Mouse (Mus musculus) testis, postnatal 10 days (tissue): ENCODE results near the gene Pthlh.
"Not testable (repeated sequence)": the region's sequence is repeated elsewhere in the genome, so short reads cannot be mapped to it uniquely, and the experiment has no call there.

Experiments used
- DNase-seq: peaks from one replicate; pipeline ENCODE4 v3.0.0; 2021; ENCODE audit warnings: low spot score

Pthlh gene

DNA sequence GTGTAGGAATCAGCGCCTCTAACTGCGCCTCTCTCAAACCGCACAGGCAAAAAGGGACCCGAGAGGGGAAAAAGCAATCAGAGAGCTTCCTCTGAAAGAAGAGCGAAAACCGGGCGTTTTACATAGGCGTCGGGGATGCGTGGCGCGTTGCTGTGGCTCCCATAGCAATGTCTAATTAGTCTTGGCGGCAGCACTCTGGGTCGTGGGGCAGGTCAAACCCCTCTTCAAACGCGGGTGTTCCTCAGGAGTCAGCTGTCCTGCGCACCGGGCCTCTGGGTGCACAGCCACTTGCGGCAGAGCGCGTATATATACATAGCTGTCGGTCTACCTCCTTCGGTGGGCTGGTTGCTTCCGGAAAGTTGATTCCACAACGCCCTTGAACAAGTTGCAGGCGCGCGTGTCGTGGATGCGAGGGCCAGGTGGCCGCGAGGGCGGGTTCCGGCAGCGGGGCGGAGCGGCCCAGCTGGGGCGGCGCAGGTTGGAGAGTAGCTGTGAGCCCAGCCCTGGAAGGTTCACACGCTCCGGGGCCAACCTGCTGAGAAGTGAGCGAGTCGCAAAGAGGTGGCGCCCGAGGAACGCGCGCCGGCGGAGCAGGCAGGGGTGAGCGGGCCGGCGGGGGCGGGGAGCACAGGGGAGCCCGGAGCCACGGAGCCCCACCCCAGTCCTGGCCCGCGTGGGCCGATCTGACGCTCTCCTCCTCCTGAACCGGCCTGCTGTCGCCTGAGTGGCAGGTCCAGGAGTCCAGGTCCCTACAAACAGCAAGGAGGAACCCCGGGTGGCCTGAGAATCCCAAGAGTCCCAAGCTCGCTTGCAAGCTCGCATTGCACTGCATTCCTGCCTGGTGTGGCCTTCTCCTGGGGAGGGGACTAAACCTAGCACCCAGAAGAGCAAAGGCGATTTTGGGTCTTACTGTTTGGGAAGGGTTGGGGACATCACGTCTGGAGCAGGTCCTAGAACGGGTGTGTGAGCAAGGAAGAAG, at the start of gene Pthlh:
Gene Pthlh, minus strand, starts transcription at position 597 of the 979 bp plus-strand sequence.
- peak; percentile 62 for DNase-seq

DNA sequence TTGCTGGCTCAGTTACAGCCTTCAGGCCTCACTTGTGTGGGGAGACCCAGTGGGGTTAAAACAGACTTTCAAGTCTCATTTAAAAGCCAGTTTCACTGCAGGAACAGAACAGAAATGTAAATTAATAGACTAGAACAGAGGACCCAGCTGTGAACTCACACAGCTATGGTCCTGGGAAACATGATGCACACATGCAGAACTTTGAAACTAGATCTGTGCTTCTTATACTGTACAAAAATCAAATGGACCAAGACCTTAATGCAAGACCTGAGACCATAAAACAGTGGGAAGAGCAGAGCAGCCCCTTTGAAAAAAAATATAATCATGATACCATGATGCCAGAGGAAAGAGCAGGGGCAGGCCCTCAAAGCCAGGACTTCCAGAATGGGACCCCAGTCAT, 49.3 kb upstream of the Pthlh start:
- DNase-seq, result no peak

DNA sequence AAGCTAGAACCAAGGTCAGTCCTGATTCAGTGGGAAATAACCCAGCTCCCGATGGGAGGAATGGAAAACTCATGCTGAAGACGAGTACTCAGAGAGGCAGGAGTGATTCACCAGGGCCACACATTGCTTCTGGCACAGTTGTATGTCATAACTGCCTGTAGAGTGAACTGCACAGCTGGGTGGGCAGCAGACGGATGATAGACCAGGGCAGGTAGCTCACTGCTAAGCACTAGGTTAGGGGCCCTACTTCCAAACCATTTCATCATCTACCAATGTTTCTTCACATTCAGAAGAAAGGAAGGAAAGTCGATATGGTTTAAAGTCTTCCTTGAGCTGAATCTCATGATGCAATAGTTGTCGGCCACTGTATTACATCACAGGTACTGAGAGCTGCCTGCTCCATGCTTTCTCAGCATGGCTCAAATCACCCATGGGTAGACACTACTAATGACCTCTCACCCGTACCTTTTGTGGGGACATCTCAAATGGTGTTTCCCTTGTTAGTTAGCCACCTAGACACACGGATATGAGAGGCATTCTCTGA, 46.5 kb upstream of the Pthlh start:
- no peak for DNase-seq

DNA sequence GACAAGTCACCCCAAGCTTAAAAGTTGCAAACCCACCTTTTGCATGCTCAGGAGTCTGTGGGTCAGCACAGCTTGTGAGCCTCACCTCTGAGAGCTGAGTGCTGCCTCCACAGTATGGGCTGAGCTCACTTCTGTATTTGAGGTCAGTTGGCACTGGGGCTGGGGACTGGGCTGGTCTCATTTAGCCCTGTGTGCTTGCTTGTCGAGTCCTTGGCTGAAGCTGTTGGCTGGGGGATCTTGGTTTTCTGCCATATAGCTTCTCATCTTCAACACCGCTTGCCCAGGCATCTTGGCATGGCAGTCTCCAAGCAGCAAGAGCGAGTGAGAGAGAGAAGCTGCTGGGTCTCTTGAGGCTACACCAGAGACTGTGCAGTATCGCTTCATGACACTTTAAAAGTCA, 46.1 kb upstream of the Pthlh start:
- DNase-seq, result no peak

DNA sequence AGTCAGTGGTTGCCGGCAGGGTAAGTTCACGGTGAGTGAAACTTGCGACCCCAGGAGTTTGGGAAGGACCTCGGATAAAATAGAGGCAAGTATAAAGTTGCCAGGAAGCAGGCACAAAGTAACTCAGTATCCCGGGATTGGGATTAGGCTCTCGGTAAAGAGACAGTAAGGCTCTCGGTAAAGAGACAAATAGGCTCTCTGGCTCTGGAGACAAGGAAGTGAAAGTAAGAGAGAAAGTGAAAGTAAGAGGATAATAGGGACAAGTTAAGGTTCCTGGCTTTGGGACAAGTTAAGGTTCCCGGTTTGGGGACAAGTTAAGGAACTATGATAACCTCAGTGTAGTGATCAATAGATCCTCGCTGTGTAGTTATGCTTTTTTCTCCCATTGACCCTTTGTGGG, 40.3 kb upstream of the Pthlh start:
- DNase-seq, result not testable (repeated sequence)

DNA sequence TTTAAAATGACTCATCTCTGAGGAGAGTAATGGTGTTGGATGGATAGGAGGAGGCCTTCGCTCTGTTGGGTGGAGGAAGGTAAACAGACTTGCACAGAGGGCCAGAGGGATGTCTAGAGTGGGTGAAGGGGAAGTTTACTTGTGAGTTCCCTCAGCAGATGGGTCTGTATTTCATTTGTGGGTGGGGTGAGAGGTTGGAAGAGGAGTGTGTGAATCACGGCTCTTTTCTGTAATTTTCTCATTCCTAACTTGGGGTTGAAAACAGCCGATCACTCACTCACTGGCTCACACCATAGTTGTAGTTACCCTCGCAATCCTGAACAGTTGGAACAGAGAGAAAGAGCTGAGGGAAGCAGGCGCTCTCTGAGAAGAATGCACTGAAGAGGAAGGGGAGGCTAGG, 35.6 kb upstream of the Pthlh start:
- no peak for DNase-seq

DNA sequence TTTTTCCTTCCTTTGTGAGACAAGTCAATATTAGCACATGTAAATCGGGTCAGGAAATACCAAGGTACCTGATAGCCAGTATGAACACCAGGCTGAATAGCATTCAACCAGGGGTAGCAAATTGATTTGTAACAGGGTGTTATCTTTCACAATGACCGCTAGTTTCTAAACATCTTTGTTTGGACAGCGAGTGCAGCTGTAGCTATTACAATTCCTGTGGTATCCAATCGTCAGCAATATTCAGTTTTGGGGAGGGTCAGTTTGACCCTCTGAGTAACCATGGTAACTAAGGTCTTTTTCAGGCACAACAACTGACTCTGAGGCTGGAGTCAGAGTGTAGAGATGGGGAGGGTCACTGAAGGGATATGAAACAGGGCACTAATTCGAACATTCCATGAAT, 15.3 kb upstream of the Pthlh start:
- no peak for DNase-seq

DNA sequence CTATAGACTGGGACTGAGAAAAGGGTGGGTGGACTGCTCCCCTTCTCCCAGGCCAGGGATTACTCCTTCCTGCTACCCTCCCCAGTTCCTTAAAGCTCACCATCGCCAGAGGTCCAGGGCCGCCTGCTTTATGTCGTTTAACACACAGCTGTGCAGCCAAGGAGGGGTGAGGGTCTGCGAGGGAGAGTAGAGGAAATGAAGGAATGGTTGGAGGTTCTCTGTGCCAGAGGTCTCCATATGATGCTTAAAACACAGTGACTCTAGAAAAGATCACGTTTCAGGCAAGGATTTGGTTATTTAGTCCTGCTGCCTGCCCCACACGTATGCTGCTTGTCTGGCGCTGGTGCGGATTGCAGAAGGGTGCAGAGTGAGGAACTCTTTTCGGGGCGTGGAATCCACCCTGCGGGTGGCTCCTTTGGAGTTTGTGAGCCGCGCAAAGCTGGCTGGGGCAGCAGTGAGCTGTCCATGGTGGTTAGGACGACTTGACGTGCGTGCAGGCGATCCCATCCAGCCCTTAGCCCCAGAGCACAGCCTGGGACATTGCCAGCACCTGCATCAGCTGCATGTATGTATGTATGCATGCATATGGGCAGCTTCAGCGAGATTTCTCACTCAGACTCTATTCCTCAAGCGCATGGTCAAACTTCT, 4.3 kb upstream of the Pthlh start:
- peak; percentile 57 for DNase-seq

DNA sequence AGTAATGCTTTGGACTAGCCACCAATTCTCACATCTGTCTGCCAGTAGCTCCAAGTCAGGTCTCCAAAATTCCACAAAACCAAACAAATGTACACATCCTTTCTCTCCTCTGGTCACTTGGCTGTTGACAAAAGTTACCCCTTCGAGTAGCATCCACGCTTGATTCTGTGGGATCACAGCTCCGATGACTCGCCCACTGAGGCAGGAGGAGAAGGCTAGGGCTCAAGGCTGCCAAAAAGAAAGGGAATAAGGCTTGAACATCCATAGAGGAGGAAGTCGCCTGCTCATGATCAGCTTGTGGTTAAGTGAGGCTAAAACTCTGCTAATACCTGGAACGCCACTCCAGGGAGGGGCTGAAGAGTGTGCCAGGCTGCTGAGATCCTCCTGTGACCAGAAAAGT, 2.5 kb upstream of the Pthlh start:
- no peak for DNase-seq

DNA sequence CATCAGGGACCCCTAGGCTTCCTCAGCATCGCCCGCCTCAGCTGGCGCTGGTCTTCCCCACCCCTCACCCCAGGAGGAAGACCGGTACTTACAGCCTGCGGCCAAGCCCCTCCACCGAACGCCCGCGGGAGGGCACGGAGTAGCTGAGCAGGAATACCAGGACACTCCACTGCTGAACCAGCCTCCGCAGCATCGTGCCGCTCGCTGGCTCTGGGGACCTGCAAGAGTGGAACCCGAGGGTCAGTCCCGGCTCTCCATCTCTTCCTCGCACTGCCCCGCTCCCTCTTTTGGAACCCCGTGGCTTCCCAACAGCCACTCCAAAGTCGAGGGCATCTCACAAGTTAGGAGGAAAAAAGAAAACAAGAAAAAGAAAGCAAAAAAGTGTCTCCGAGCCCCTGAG, 805 bp downstream of the Pthlh start:
- DNase-seq, result peak; percentile 47

DNA sequence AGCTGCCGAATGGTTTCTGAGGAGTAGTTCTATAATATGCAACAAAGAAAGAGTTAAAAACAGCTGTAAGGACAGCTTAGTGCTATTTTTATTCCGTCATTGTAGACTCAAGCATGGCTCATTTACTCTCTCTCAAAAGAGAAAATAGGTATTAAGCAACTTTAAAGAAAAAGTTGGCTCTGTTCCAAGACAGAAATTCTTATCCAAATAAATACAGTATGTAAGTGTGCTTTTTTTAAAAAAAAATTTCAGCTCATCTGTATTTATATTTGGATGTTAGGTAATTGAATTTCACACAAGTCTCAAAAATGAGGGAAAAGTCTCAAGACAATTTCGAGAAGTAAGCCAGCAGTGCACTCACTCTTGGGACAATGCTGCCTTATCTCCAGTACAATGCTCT, 2.4 kb downstream of the Pthlh start:
- DNase-seq, result no peak

DNA sequence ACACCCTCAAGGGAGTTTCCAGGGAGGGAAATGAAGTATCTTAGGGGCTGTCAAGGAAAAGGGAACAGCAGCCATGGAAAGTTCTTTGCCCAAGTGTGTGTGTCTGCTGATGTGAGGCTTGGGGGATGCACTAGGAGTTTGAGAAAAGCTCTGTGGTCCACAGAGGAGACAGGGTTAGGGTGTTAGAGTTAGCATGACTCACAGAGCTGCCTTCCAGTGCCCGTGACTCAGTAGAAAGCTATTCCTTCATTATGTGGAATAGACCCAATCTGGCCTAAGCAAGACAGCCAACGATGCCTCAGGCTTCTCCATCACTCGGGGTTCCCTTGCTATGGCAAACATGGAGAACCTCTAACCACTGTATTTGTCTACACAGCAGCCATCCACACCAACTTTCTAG, 3.2 kb downstream of the Pthlh start:
- no peak for DNase-seq

DNA sequence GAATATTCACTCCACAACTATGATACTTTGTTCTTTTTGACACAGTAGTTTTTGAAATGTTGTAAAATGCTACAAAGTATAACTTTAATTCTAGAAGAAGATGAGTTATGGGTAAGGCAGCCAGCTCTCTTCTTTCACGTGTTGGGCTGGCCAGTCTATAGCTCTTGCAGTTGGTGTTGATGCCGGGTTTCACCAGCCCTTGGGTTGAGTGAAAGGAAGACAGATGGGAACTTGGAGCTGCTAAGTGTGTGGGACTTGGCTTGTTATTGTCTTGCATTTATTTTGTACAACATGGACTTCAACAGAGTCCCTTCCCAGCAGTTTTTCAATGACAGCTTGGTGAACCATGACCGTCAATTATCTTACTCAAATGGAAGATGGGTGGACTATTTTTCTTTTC, 16.2 kb downstream of the Pthlh start:
- DNase-seq, result no peak

DNA sequence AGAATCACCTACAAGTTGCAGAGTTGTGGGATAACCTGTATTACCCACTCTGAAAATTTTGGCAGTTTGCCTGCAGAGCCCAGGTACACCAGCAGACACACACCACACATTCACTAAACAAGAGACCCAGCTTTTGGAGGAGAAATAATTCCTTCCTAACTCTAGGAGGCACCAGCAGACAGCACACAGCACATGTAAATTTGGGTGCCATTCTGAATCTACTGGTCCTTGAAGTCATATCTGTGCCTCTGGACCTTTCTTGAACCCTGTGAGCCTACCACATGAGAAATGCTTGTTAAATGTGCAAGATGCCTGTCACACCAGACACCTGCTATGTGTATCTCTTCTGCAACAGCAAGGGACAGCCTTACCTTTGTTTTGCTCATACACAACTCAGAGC, 19.7 kb downstream of the Pthlh start:
- no peak for DNase-seq

DNA sequence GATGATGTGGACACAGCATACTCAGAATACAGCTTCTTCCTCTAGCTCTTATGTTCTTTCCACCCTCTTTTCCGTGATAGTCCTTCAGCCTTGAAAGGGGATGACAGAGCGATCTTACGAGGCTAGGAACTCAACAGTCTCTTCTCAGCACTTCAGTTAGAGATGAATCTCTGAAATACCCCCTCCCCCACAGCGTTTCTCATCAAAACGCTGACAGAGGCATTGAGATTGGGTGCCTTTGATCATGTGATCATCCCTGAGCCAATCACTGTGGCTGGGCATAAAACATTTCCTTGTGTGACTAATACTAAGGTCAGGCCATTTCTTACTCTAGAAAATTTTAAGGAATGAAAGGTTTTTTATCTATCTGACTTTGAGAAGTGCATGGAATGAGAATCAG, 20.3 kb downstream of the Pthlh start:
- no peak for DNase-seq

DNA sequence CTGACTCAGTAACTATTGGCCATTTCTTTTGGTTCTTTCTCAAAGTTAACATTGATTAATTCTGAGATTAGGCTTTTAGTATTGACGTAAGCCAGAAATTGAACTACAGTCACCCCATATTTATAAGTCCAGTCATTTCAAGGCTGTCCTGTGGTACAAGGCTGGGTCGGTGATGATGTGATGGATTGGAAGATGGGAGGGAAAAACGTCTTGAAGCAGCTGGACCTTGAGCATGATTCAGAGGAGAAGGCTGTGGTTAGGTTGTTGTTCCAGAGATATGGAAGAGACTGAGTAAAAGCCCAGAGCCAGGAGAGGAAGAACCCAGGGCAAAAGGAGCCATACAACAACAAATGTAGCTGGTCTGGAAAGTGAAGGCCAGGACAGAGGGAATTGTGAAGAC, 22.4 kb downstream of the Pthlh start:
- no peak for DNase-seq

DNA sequence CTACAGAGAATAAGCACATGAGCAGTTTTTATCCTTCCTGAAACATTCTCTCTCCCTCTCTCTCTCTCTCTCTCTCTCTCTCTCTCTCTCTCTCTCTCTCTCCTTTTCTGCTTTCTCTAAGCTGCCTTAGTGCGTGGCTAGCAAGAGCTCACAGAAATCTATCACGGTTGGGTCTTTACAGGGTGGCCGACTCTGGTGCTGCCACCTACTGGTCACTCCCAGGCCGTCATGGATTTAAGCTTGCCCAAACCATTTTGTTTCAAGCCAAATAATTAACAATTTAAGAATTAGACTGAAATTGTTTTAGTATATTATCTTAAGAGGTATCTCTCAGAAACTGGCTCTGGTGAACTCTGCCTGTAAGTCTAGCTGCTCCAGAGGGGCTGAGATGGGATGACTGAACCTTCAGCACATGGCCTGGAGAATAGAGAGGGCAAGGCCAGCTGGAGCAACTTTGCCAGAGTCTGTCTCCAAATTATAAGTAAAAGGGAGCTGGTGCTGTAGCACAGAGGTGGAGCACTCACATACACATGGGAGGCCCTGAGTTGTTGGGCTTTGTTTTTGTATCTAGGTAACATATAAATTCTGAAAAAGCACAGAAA, 23.7 kb downstream of the Pthlh start:
- peak; percentile 78 for DNase-seq

DNA sequence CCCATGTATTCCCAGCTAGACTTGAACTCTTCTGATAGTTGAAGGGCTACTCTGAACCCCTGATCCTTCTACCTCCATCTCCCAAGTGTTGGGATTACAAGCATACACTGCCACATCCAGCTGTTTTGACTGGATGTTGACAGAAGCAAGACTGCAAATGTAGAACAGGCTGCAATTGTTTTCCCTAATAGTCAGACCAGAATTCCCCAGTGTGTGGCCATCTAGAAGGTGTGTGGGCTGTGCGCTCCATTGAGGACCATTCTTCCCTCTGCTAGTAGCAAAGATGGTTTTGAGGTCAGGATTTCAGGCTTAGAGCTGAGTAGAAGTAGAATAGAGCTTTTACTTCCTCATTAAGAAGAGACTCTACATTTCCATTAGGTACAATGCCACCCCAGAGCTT, 37.3 kb downstream of the Pthlh start:
- no peak for DNase-seq

DNA sequence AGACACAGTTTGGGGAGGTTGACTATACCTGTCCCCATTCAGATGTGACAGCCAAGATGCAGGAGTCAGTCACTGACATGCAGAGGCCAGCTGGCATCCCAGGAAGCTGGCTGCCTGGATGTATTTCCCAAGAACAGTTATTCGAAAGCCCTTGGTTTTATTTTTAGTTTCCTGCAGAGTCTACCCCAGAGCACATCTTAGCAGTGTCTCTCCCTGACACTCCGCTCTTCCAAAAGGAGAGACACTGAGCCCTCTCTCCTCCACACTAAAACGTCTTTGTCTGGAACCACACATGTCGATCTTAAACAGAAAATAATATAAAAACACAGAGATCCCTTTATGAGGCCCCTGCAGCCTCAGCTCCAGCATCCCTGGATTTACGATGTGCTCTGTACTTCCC, 44.9 kb downstream of the Pthlh start:
- no peak for DNase-seq

DNA sequence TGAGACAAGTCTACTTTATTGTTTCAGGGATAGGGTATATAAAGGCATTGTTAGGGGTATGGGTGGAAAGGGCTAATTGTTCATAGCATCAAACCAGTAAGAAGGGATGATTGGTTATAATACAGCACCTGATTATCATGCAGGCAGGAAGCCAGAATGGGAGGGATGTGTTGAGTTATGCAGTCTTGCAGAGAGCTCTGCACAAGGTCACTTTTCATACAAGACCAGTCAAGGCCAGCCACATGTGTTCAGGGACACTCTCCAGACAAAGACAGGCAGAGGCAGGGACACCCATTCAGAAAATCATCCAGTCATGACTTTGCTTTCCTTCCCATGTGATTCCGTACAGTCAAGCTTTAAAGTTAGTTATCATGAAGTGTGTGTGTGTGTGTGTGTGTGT, 47.8 kb downstream of the Pthlh start:
- DNase-seq, result no peak

DNA sequence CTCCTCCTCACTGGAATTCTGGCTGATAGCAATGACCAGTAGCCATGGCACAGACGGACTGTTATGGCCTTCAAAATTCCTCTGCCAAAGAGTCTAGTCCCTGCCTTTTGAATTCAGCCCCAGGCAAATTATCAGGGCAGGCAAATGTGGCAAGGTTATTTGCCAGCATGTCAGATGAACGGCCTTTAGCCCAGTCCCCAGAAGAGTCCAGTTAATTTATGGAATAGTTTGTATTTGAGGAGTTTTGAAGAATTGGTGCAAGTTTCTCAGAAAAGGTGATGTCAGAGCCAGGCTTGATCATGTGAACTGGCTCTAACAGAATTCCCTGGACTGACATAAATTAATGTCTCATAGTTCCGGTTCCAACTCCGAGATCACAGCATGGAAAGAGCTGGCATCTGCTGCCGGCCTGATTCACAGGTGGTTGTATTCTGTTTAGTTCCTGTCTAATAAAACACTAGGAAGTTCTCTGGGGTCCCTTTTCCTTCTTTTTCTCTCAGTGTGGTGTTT, 56.1 kb downstream of the Pthlh start:
- no peak for DNase-seq
